Mouse (Mus musculus): Measurements from ENCODE around the gene Ddi2.

DNA sequence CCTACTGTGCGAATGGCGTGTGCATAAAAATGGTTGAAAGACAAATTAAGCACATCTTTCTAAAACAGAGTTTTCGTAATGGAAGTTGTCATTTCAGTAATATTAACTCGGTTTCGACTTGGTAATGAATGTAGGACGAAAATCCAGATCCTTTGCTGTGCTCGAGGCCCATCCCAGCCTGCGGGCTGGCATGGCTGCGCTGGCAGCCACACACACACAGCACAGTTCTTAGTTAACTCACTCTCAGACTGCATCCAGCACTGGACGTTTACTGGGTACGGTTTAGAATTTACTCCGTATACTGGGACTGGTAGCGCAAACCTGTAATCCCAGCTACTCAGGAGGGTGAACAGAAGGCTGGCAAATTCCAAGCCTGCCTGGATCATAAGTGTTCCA is 452 bp upstream of the Ddi2 start:
- TF ChIP-seq EP300 (IDR thresholded peaks at IDR 0.05; ENCODE audit: insufficient read depth, low read depth, low read length) (no peak), POLR2A (IDR thresholded peaks at IDR 0.05; ENCODE audit: insufficient read depth, low read depth, low read length) (no peak), CTCF (IDR thresholded peaks at IDR 0.05) (no peak)
